Mouse (Mus musculus): ENCODE data around the gene Pga5. TPM values are rescaled to one million over a fixed set of nuclear protein-coding genes. Genes with fewer than 3 reads are reported as not detected.
A peak's percentile ranks its signal among the peaks of the same experiment; 100 is the strongest.

Pga5 gene
- polyA plus RNA-seq (2012; fragmentation: generic; extraction: Trizol): 0.04 TPM

- Histone ChIP-seq H3K4me2 (ENCODE audit: low read depth) (no peak within 1 kb of the TSS), H3K4me3 (no peak within 1 kb of the TSS), H3K27me3 (ENCODE audit: control insufficient read depth, insufficient read depth, insufficient read length) (no peaks in the 10 kb centered on the region), H3K79me2 (ENCODE audit: control insufficient read depth, insufficient read depth) (no peaks in the 10 kb centered on the region), H3ac (ENCODE audit: control insufficient read depth, insufficient read length) (no peak within 1 kb of the TSS), H3K36me3 (ENCODE audit: control insufficient read depth, insufficient read depth) (no peaks in the 10 kb centered on the region)
- TF ChIP-seq USF1 (IDR thresholded peaks at IDR 0.05; ENCODE audit: low read depth) (no peak), MYOG (IDR thresholded peaks at IDR 0.05; ENCODE audit: control insufficient read depth in 1 of 3, insufficient read depth in 1 of 3, insufficient read length in 2 of 3, low read depth in 2 of 3) (no peak), TCF12 (IDR thresholded peaks at IDR 0.05; ENCODE audit: insufficient read depth, poor library complexity, severe bottlenecking) (no peak), REST (IDR thresholded peaks at IDR 0.05; ENCODE audit: insufficient read depth, insufficient read length) (no peak), CEBPB (IDR thresholded peaks at IDR 0.05; ENCODE audit: insufficient read depth, poor library complexity, severe bottlenecking) (no peak), POLR2A (IDR thresholded peaks at IDR 0.05; ENCODE audit: insufficient read length, low read depth) (no peak)
Measured at GRCm38 (mm10) chr19:10677915-10678771, at the start of gene Pga5. Gene Pga5 (minus strand): TSS chr19:10678071.

GRCm38 (mm10) chr19:10724629-10725363, 46.9 kb upstream of the Pga5 start:
- Histone ChIP-seq H3K27me3 (ENCODE audit: control insufficient read depth, insufficient read depth, insufficient read length) (no peaks in the 10 kb centered on the region), H3K4me3 (no peak overlapping the region), H3K36me3 (ENCODE audit: control insufficient read depth, insufficient read depth) (no peaks in the 10 kb centered on the region), H3K79me2 (ENCODE audit: control insufficient read depth, insufficient read depth) (no peaks in the 10 kb centered on the region), H3K4me2 (ENCODE audit: low read depth) (no peak overlapping the region), H3ac (ENCODE audit: control insufficient read depth, insufficient read length) (no peak overlapping the region)
- TF ChIP-seq TCF3 (IDR thresholded peaks at IDR 0.05; ENCODE audit: insufficient read length, low read depth) (no peak), POLR2A (IDR thresholded peaks at IDR 0.05; ENCODE audit: insufficient read length, low read depth) (no peak), SRF (IDR thresholded peaks at IDR 0.05; ENCODE audit: control insufficient read depth, insufficient read length, low read depth) (no peak)

GRCm38 (mm10) chr19:10723649-10724048, 45.8 kb upstream of the Pga5 start:
- no peak for TF ChIP-seq USF1 (IDR thresholded peaks at IDR 0.05; ENCODE audit: low read depth)
- TF ChIP-seq POLR2AphosphoS2 (IDR thresholded peaks at IDR 0.05; ENCODE audit: insufficient read length, low read depth): no peak
- TF ChIP-seq POLR2A (IDR thresholded peaks at IDR 0.05; ENCODE audit: insufficient read length, low read depth): no peak
- no peak for TF ChIP-seq MYOG (IDR thresholded peaks at IDR 0.05; ENCODE audit: control insufficient read depth in 1 of 3, insufficient read depth in 1 of 3, insufficient read length in 2 of 3, low read depth in 2 of 3)
- TF ChIP-seq E2F4 (IDR thresholded peaks at IDR 0.05; ENCODE audit: insufficient read depth): no peak
- no peak for TF ChIP-seq TCF12 (IDR thresholded peaks at IDR 0.05; ENCODE audit: insufficient read depth, poor library complexity, severe bottlenecking)
- no peak for TF ChIP-seq CEBPB (IDR thresholded peaks at IDR 0.05; ENCODE audit: insufficient read depth, poor library complexity, severe bottlenecking)
- no peak for TF ChIP-seq SRF (IDR thresholded peaks at IDR 0.05; ENCODE audit: control insufficient read depth, insufficient read length, low read depth)
- TF ChIP-seq TCF3 (IDR thresholded peaks at IDR 0.05; ENCODE audit: insufficient read length, low read depth): no peak
- TF ChIP-seq MYOD1 (IDR thresholded peaks at IDR 0.05; ENCODE audit: control insufficient read depth in 1 of 3, insufficient read length in 2 of 3, low read depth in 2 of 3): no peak
- TF ChIP-seq MAX (IDR thresholded peaks at IDR 0.05; ENCODE audit: low read depth): no peak
- no peak for TF ChIP-seq REST (IDR thresholded peaks at IDR 0.05; ENCODE audit: insufficient read depth, insufficient read length)
- no peak overlapping the region for H3K4me3 ChIP-seq
- no peak overlapping the region for H3ac ChIP-seq (ENCODE audit: control insufficient read depth, insufficient read length)
- H3K4me2 ChIP-seq (ENCODE audit: low read depth): no peak overlapping the region
- no peaks in the 10 kb centered on the region for H3K79me2 ChIP-seq (ENCODE audit: control insufficient read depth, insufficient read depth)
- H3K36me3 ChIP-seq (ENCODE audit: control insufficient read depth, insufficient read depth): no peaks in the 10 kb centered on the region
- no peaks in the 10 kb centered on the region for H3K27me3 ChIP-seq (ENCODE audit: control insufficient read depth, insufficient read depth, insufficient read length)

- Histone ChIP-seq H3ac (ENCODE audit: control insufficient read depth, insufficient read length) (no peak overlapping the region), H3K36me3 (ENCODE audit: control insufficient read depth, insufficient read depth) (no peaks in the 10 kb centered on the region), H3K4me3 (no peak overlapping the region), H3K79me2 (ENCODE audit: control insufficient read depth, insufficient read depth) (no peaks in the 10 kb centered on the region), H3K4me2 (ENCODE audit: low read depth) (no peak overlapping the region), H3K27me3 (ENCODE audit: control insufficient read depth, insufficient read depth, insufficient read length) (no peaks in the 10 kb centered on the region)
- TF ChIP-seq USF1 (IDR thresholded peaks at IDR 0.05; ENCODE audit: low read depth) (no peak), SRF (IDR thresholded peaks at IDR 0.05; ENCODE audit: control insufficient read depth, insufficient read length, low read depth) (no peak), REST (IDR thresholded peaks at IDR 0.05; ENCODE audit: insufficient read depth, insufficient read length) (no peak), MAX (IDR thresholded peaks at IDR 0.05; ENCODE audit: low read depth) (no peak), TCF3 (IDR thresholded peaks at IDR 0.05; ENCODE audit: insufficient read length, low read depth) (no peak), POLR2A (IDR thresholded peaks at IDR 0.05; ENCODE audit: insufficient read length, low read depth) (no peak), MYOG (IDR thresholded peaks at IDR 0.05; ENCODE audit: control insufficient read depth in 1 of 3, insufficient read depth in 1 of 3, insufficient read length in 2 of 3, low read depth in 2 of 3) (no peak), E2F4 (IDR thresholded peaks at IDR 0.05; ENCODE audit: insufficient read depth) (no peak)
Measured at GRCm38 (mm10) chr19:10723084-10723483, 45.2 kb upstream of the Pga5 start.

GRCm38 (mm10) chr19:10721064-10721463, 43.2 kb upstream of the Pga5 start:
- H3K4me3 ChIP-seq: no peak overlapping the region
- no peaks in the 10 kb centered on the region for H3K79me2 ChIP-seq (ENCODE audit: control insufficient read depth, insufficient read depth)
- no peak for TF ChIP-seq TCF12 (IDR thresholded peaks at IDR 0.05; ENCODE audit: insufficient read depth, poor library complexity, severe bottlenecking)
- no peak for TF ChIP-seq SRF (IDR thresholded peaks at IDR 0.05; ENCODE audit: control insufficient read depth, insufficient read length, low read depth)
- TF ChIP-seq MAX (IDR thresholded peaks at IDR 0.05; ENCODE audit: low read depth): no peak
- TF ChIP-seq MYOD1 (IDR thresholded peaks at IDR 0.05; ENCODE audit: control insufficient read depth in 1 of 3, insufficient read length in 2 of 3, low read depth in 2 of 3): peak in 1 of 3 experiments; percentile 19
- TF ChIP-seq POLR2A (IDR thresholded peaks at IDR 0.05; ENCODE audit: insufficient read length, low read depth): no peak
- TF ChIP-seq REST (IDR thresholded peaks at IDR 0.05; ENCODE audit: insufficient read depth, insufficient read length): no peak
- no peak for TF ChIP-seq POLR2AphosphoS2 (IDR thresholded peaks at IDR 0.05; ENCODE audit: insufficient read length, low read depth)
- no peak for TF ChIP-seq MYOG (IDR thresholded peaks at IDR 0.05; ENCODE audit: control insufficient read depth in 1 of 3, insufficient read depth in 1 of 3, insufficient read length in 2 of 3, low read depth in 2 of 3)
- H3K36me3 ChIP-seq (ENCODE audit: control insufficient read depth, insufficient read depth): no peaks in the 10 kb centered on the region
- no peaks in the 10 kb centered on the region for H3K27me3 ChIP-seq (ENCODE audit: control insufficient read depth, insufficient read depth, insufficient read length)
- H3ac ChIP-seq (ENCODE audit: control insufficient read depth, insufficient read length): no peak overlapping the region
- H3K4me2 ChIP-seq (ENCODE audit: low read depth): no peak overlapping the region
